Mouse (Mus musculus) hindbrain, postnatal 0 days (tissue): ENCODE measurements around the gene Zfp800. TPM values are rescaled to one million over a fixed set of nuclear protein-coding genes. Genes with fewer than 3 reads are reported as not detected.
A peak's percentile ranks its signal among the peaks of the same experiment; 100 is the strongest.

Experiments used
- ATAC-seq: fragments of 200-750 bp; cut with Nextera tagmentation; 2 replicates; pipeline ENCODE4 v1.8.0; 2017; ENCODE audit warnings: mild to moderate bottlenecking, moderate TSS enrichment, moderate library complexity
- DNase-seq: peaks from one replicate; pipeline ENCODE4 v3.0.0-alpha.2; 2015; ENCODE audit warnings: low spot score
- H3K27ac ChIP-seq: fragments of 300-500 bp; sonication (generic); 2 replicates; pipeline ENCODE4 v1.5.1; 2014; ENCODE audit warnings: mild to moderate bottlenecking
- H3K27me3 ChIP-seq: fragments of 300-500 bp; sonication (generic); 2 replicates; pipeline ENCODE4 v1.6.1; 2014; ENCODE audit warnings: low read length, mixed read lengths; ENCODE audit not compliant: insufficient read depth
- H3K36me3 ChIP-seq: fragments of 300-500 bp; sonication (generic); 2 replicates; pipeline ENCODE4 v1.6.1; 2014; ENCODE audit warnings: low read length, mixed read lengths; ENCODE audit not compliant: insufficient read depth
- H3K4me1 ChIP-seq: fragments of 300-500 bp; sonication (generic); 2 replicates; pipeline ENCODE4 v1.6.1; 2014; ENCODE audit warnings: antibody characterized with exemption, low read length, mixed read lengths; ENCODE audit not compliant: insufficient read depth
- H3K4me2 ChIP-seq: fragments of 300-500 bp; sonication (generic); 2 replicates; pipeline ENCODE4 v1.6.1; 2014; ENCODE audit warnings: low read depth, mild to moderate bottlenecking, low read length, moderate library complexity, mixed read lengths
- H3K4me3 ChIP-seq: fragments of 300-500 bp; sonication (generic); 2 replicates; pipeline ENCODE4 v1.5.1; 2014; ENCODE audit warnings: low read length
- H3K9ac ChIP-seq: fragments of 300-500 bp; sonication (generic); replicated peaks from 2 replicates; pipeline ENCODE4 v1.6.1; 2014; ENCODE audit warnings: mild to moderate bottlenecking, low read length, moderate library complexity, mixed read lengths
- H3K9me3 ChIP-seq: fragments of 300-500 bp; sonication (generic); 2 replicates; pipeline ENCODE4 v1.6.1; 2016; ENCODE audit warnings: low read length, mixed read lengths
- CTCF ChIP-seq: IDR thresholded peaks from 2 replicates; pipeline ENCODE4 v1.5.1; 2016; ENCODE audit warnings: antibody characterized with exemption, control low read depth, low read depth
- WGBS: fragments of 180-500 bp; shearing (Covaris S2); extraction: QIAGEN DNeasy Blood & Tissue Kit; methylation state at CpG from one replicate; pipeline ENCODE4 v1.1.7; 2014; 5-methylcytosine and 5-hydroxymethylcytosine counted together
- polyA plus RNA-seq: library from polyadenylated mRNA; unstranded; fragments of >200 nt; fragmentation: Nextera tagmentation; extraction: Ambion mirVana; gene quantifications from 2 replicates; pipeline ENCODE4 v1.2.1, GENCODE M21; 2015
- total RNA-seq: library from RNA; depleted of rRNA; stranded (reverse); fragments of >200 nt; gene quantifications from 2 replicates; pipeline ENCODE4 v1.2.3, GENCODE M21; 2014; rRNA removed

Gene Zfp800
- total and polyA plus RNA-seq, 2 experiments from 2014 or later, result 14.5 to 21.8 TPM

DNA sequence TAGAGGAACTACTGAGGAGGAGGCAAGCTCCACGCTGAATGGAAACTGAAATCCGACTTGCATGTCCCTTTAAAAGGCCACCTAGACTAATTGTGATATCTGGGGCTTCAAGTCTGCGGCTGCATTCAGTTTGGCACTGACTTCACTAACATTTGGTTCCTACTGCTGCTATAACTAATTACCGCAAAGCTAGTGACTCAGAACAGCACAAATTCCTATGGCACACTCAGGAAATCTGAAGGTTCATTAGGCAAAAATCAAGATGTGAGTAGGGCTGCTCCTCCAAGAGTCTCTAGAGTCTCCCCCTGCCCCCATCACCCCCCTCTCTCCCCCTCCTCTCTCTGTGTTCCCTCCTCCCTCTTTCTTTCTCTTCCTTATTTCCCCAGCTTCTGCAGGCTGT lies 194.4 kb downstream of the Zfp800 start:
- WGBS, result 47% methylated on average over 4 of the region's 4 CpGs
- no peak for TF ChIP-seq CTCF
- DNase-seq (peak; percentile 6), ATAC-seq (no peak)
- Histone ChIP-seq H3K4me1 (no peaks in the 10 kb centered on the region), H3K36me3 (no peaks in the 10 kb centered on the region), H3K27ac (no peak overlapping the region), H3K4me2 (no peak overlapping the region), H3K4me3 (no peak overlapping the region), H3K27me3 (no peaks in the 10 kb centered on the region), H3K9ac (no peak overlapping the region), H3K9me3 (no peaks in the 10 kb centered on the region)

DNA sequence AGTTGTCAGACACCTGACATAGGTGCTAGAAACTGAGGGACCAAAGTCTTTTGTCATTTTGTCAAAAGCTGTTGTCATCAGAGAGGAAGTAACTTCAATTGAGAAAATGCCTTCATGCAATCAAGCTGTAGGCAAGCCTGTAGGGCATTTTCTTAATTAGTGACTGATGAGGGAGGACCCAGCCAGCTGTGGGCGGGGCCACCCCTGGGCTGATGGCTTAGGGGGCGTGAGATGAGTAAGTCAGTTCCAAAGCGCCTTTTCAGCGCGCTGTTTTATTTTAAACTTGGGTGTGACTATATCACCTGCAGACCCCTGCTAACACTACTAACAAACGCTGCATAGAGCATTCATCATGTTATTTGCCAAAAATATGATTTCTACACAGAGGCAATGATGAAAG lies 195.0 kb downstream of the Zfp800 start:
- H3K36me3 ChIP-seq, result no peaks in the 10 kb centered on the region
- H3K4me2 ChIP-seq, result no peak overlapping the region
- H3K9me3 ChIP-seq, result no peaks in the 10 kb centered on the region
- H3K27ac ChIP-seq, result no peak overlapping the region
- no peak overlapping the region for H3K9ac ChIP-seq
- 62% methylated on average over 6 of the region's 6 CpGs for WGBS
- no peaks in the 10 kb centered on the region for H3K27me3 ChIP-seq
- no peak overlapping the region for H3K4me3 ChIP-seq
- ATAC-seq, result no peak
- no peak for TF ChIP-seq CTCF
- H3K4me1 ChIP-seq, result no peaks in the 10 kb centered on the region
- no peak for DNase-seq

DNA sequence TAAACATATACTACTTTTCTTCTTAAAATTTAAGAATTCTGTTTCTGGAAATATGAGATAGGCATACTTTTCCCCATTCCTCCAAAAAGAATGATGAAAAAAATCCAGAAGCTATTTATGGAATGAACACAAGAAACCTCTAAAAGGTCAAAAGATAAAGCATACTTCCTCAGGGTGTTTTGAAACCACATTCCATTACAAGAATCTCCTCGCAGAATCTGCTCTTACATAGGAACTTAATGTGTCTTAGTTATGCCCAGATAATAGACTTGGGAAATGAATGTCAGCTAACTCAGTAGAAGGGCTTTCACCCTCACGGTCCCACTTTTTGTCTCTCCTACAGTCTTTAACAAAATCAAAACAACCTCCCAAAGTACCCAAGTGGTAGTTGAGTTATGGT lies 203.9 kb downstream of the Zfp800 start:
- no peak overlapping the region for H3K27ac ChIP-seq
- DNase-seq (no peak), ATAC-seq (no peak)
- H3K36me3 ChIP-seq, result no peaks in the 10 kb centered on the region
- no peaks in the 10 kb centered on the region for H3K4me1 ChIP-seq
- no peak for TF ChIP-seq CTCF
- H3K4me3 ChIP-seq, result no peak overlapping the region
- 72% methylated on average over 2 of the region's 2 CpGs for WGBS
- no peaks in the 10 kb centered on the region for H3K27me3 ChIP-seq
- no peaks in the 10 kb centered on the region for H3K9me3 ChIP-seq
- no peak overlapping the region for H3K4me2 ChIP-seq
- no peak overlapping the region for H3K9ac ChIP-seq

DNA sequence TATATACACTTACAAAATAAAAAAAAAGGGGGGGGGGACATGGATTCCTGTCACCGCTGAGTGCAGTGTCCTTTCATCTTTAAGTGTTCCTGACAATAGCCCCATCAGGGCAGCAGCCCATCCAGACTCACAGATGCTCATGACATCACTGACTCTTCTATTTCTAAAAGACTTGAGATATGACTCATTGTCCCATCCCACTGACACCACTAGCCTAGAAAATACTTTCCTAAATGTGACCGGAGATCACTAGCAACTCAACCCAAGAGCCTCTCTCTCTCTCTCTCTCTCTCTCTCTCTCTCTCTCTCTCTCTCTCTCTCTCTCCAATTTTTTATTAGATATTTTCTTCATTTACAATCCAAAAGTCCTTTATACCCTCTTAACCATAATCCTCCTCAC lies 205.9 kb downstream of the Zfp800 start:
- ATAC-seq, result no peak

More for the DNA sequence above, 205.9 kb downstream of the Zfp800 start:
- no peak for TF ChIP-seq CTCF
- DNase-seq, result no peak
- no peak overlapping the region for H3K4me3 ChIP-seq
- no peaks in the 10 kb centered on the region for H3K4me1 ChIP-seq
- no peak overlapping the region for H3K27ac ChIP-seq
- H3K9me3 ChIP-seq, result no peaks in the 10 kb centered on the region
- H3K4me2 ChIP-seq, result no peak overlapping the region
- no peaks in the 10 kb centered on the region for H3K27me3 ChIP-seq
- no peaks in the 10 kb centered on the region for H3K36me3 ChIP-seq
- no peak overlapping the region for H3K9ac ChIP-seq
- 94% methylated on average over 2 of the region's 2 CpGs for WGBS

Other genes with a start within 250 kb of the Zfp800 start
- gene Arf5, start 25.6 kb upstream of the Zfp800 start, total RNA-seq, result 397 and 402 TPM in 2 replicates
- gene Arf5, start 25.6 kb upstream of the Zfp800 start, polyA plus RNA-seq, result 458 and 482 TPM in 2 replicates
- gene Fscn3, start 29.8 kb upstream of the Zfp800 start, total RNA-seq, result not detected in 2 replicates
- not detected in 2 replicates for gene Fscn3, start 29.8 kb upstream of the Zfp800 start, polyA plus RNA-seq
- gene Gcc1, start 30.4 kb upstream of the Zfp800 start, total RNA-seq, result 15.7 and 20.2 TPM in 2 replicates
- 7.7 and 8.7 TPM in 2 replicates for gene Gcc1, start 30.4 kb upstream of the Zfp800 start, polyA plus RNA-seq
- gene Pax4, start 51.3 kb upstream of the Zfp800 start, total RNA-seq, result not detected in 2 replicates
- 0.20 and 0.23 TPM in 2 replicates for gene Pax4, start 51.3 kb upstream of the Zfp800 start, polyA plus RNA-seq
- gene Snd1, start 77.1 kb upstream of the Zfp800 start, total RNA-seq, result 76.1 and 85.5 TPM in 2 replicates
- 63.0 and 67.6 TPM in 2 replicates for gene Snd1, start 77.1 kb upstream of the Zfp800 start, polyA plus RNA-seq